Mouse (Mus musculus) stomach, embryonic 16.5 days (tissue): ENCODE measurements around the gene Ipo8. TPM values are rescaled to one million over a fixed set of nuclear protein-coding genes. Genes with fewer than 3 reads are reported as not detected.

Experiments
- ATAC-seq: fragments of 200-750 bp; cut with Nextera tagmentation; 2 replicates; pipeline ENCODE4 v1.8.0; 2017; ENCODE audit warnings: moderate number of reproducible peaks, moderate TSS enrichment; ENCODE audit not compliant: insufficient read depth, low FRiP score
- H3K27ac ChIP-seq: fragments of 300-500 bp; sonication (generic); 2 replicates; pipeline ENCODE4 v1.5.1; 2014; ENCODE audit warnings: low read length
- H3K27me3 ChIP-seq: fragments of 300-500 bp; sonication (generic); 2 replicates; pipeline ENCODE4 v1.6.1; 2014; ENCODE audit warnings: low read length, control low read depth, mixed read lengths; ENCODE audit not compliant: control insufficient read depth, insufficient read depth
- H3K36me3 ChIP-seq: fragments of 300-500 bp; sonication (generic); 2 replicates; pipeline ENCODE4 v1.6.1; 2014; ENCODE audit warnings: low read length; ENCODE audit not compliant: control insufficient read depth, insufficient read depth
- H3K4me1 ChIP-seq: fragments of 300-500 bp; sonication (generic); 2 replicates; pipeline ENCODE4 v1.6.1; 2014; ENCODE audit warnings: low read length, control low read depth, mixed read lengths; ENCODE audit not compliant: control insufficient read depth, insufficient read depth
- H3K4me2 ChIP-seq: fragments of 300-500 bp; sonication (generic); 2 replicates; pipeline ENCODE4 v1.6.1; 2014; ENCODE audit warnings: low read depth, low read length, mixed read lengths
- H3K4me3 ChIP-seq: fragments of 300-500 bp; sonication (generic); replicated peaks from 2 replicates; pipeline ENCODE4 v1.5.1; 2014; ENCODE audit warnings: mild to moderate bottlenecking, low read length
- H3K9ac ChIP-seq: fragments of 300-500 bp; sonication (generic); 2 replicates; pipeline ENCODE4 v1.6.1; 2014; ENCODE audit warnings: low read length
- H3K9me3 ChIP-seq: fragments of 300-500 bp; sonication (generic); replicated peaks from 2 replicates; pipeline ENCODE4 v1.6.1; 2016; ENCODE audit warnings: low read length, control low read depth; ENCODE audit not compliant: control insufficient read depth
- WGBS: fragments of 180-500 bp; shearing (Covaris S2); extraction: QIAGEN DNeasy Blood & Tissue Kit; methylation state at CpG from one replicate; pipeline ENCODE4 v1.1.7; 2014; 5-methylcytosine and 5-hydroxymethylcytosine counted together
- polyA plus RNA-seq: library from polyadenylated mRNA; unstranded; fragments of >200 nt; fragmentation: Nextera tagmentation; extraction: Ambion mirVana; gene quantifications from 2 replicates; pipeline ENCODE4 v1.2.1, GENCODE M21; 2015

The Ipo8 gene
- polyA plus RNA-seq, result 18.8 and 20.3 TPM in 2 replicates

- Histone ChIP-seq H3K4me1 (peaks cover 10% of the 10 kb centered on the region; the same call in 1 of the 2 replicates), H3K27ac (peak within 1 kb of the TSS; percentile 55), H3K27me3 (no peaks in the 10 kb centered on the region), H3K9me3 (no peaks in the 10 kb centered on the region), H3K36me3 (no peaks in the 10 kb centered on the region), H3K4me2 (peak within 1 kb of the TSS; percentile 74), H3K9ac (peak within 1 kb of the TSS; percentile 83), H3K4me3 (peak within 1 kb of the TSS; percentile 93)
- under 1% methylated on average over 47 of the region's 47 CpGs for WGBS
- peak; percentile 98 for ATAC-seq
Observed at GRCm38 (mm10) chr6:148830748-148831727, at the start of gene Ipo8. Gene Ipo8 (minus strand): TSS chr6:148831467.

GRCm38 (mm10) chr6:148873911-148874310, 42.6 kb upstream of the Ipo8 start:
- Histone ChIP-seq H3K4me3 (no peak overlapping the region), H3K4me2 (no peak overlapping the region), H3K36me3 (no peaks in the 10 kb centered on the region), H3K4me1 (no peaks in the 10 kb centered on the region), H3K27ac (no peak overlapping the region), H3K9ac (no peak overlapping the region), H3K9me3 (no peaks in the 10 kb centered on the region), H3K27me3 (no peaks in the 10 kb centered on the region)
- no peak for ATAC-seq
- 93% methylated on average over 1 of the region's 1 CpGs for WGBS

- H3K27ac ChIP-seq, result no peak overlapping the region
- no peaks in the 10 kb centered on the region for H3K36me3 ChIP-seq
- H3K9ac ChIP-seq, result no peak overlapping the region
- no peak overlapping the region for H3K4me2 ChIP-seq
- H3K4me1 ChIP-seq, result no peaks in the 10 kb centered on the region
- H3K4me3 ChIP-seq, result no peak overlapping the region
- no peaks in the 10 kb centered on the region for H3K9me3 ChIP-seq
- H3K27me3 ChIP-seq, result no peaks in the 10 kb centered on the region
- ATAC-seq, result no peak
Observed at GRCm38 (mm10) chr6:148845629-148846028, 14.4 kb upstream of the Ipo8 start.

GRCm38 (mm10) chr6:148841760-148842159, 10.5 kb upstream of the Ipo8 start:
- H3K4me1 ChIP-seq, result no peaks in the 10 kb centered on the region
- no peaks in the 10 kb centered on the region for H3K27me3 ChIP-seq
- H3K36me3 ChIP-seq, result no peaks in the 10 kb centered on the region
- no peak overlapping the region for H3K27ac ChIP-seq
- no peak overlapping the region for H3K4me3 ChIP-seq
- no peak overlapping the region for H3K4me2 ChIP-seq
- WGBS, result 87% methylated on average over 1 of the region's 1 CpGs
- no peak for ATAC-seq
- no peak overlapping the region for H3K9ac ChIP-seq
- no peaks in the 10 kb centered on the region for H3K9me3 ChIP-seq

GRCm38 (mm10) chr6:148838460-148838859, 7.2 kb upstream of the Ipo8 start:
- Histone ChIP-seq H3K4me1 (no peaks in the 10 kb centered on the region), H3K27ac (no peak overlapping the region), H3K9me3 (no peaks in the 10 kb centered on the region), H3K36me3 (no peaks in the 10 kb centered on the region), H3K4me2 (no peak overlapping the region), H3K27me3 (no peaks in the 10 kb centered on the region), H3K4me3 (no peak overlapping the region), H3K9ac (no peak overlapping the region)
- ATAC-seq, result no peak

GRCm38 (mm10) chr6:148831728-148832121, 458 bp upstream of the Ipo8 start:
- Histone ChIP-seq H3K4me1 (peaks cover 10% of the 10 kb centered on the region; the same call in 1 of the 2 replicates), H3K9ac (0 out of 2 replicates have a peak overlapping the region, but pooled peaks have one; percentile 57), H3K27ac (no peak overlapping the region), H3K4me2 (peak overlapping the region; percentile 59), H3K36me3 (no peaks in the 10 kb centered on the region), H3K27me3 (no peaks in the 10 kb centered on the region), H3K9me3 (no peaks in the 10 kb centered on the region), H3K4me3 (peak overlapping the region; percentile 93)
- 24% methylated on average over 3 of the region's 3 CpGs for WGBS
- no peak for ATAC-seq

- Histone ChIP-seq H3K27ac (no peak overlapping the region), H3K27me3 (no peaks in the 10 kb centered on the region), H3K9ac (peak overlapping the region; percentile 83), H3K4me1 (peaks cover 10% of the 10 kb centered on the region; the same call in 1 of the 2 replicates), H3K9me3 (no peaks in the 10 kb centered on the region), H3K4me2 (peak overlapping the region; percentile 74), H3K36me3 (no peaks in the 10 kb centered on the region), H3K4me3 (peak overlapping the region; percentile 93)
- no peak for ATAC-seq
- 0% methylated on average over 3 of the region's 3 CpGs for WGBS
Observed at GRCm38 (mm10) chr6:148830355-148830747, 916 bp downstream of the Ipo8 start.

GRCm38 (mm10) chr6:148826119-148826518, 5.1 kb downstream of the Ipo8 start:
- 74% methylated on average over 4 of the region's 4 CpGs for WGBS
- Histone ChIP-seq H3K27ac (no peak overlapping the region), H3K4me2 (no peak overlapping the region), H3K9me3 (no peaks in the 10 kb centered on the region), H3K4me3 (no peak overlapping the region), H3K27me3 (no peaks in the 10 kb centered on the region), H3K9ac (no peak overlapping the region), H3K4me1 (peaks cover 10% of the 10 kb centered on the region; the same call in 1 of the 2 replicates), H3K36me3 (no peaks in the 10 kb centered on the region)
- ATAC-seq, result 0 out of 2 replicates have a peak, but pooled peaks have one; percentile 17

- WGBS, result 73% methylated on average over 4 of the region's 4 CpGs
- Histone ChIP-seq H3K27ac (no peak overlapping the region), H3K9me3 (no peaks in the 10 kb centered on the region), H3K4me3 (no peak overlapping the region), H3K4me1 (no peaks in the 10 kb centered on the region), H3K36me3 (peaks cover 10% of the 10 kb centered on the region), H3K9ac (no peak overlapping the region), H3K27me3 (no peaks in the 10 kb centered on the region), H3K4me2 (no peak overlapping the region)
- ATAC-seq, result peak; percentile 40
Observed at GRCm38 (mm10) chr6:148818624-148819343, 12.5 kb downstream of the Ipo8 start.
